Mouse (Mus musculus): ENCODE results near the gene Zfpl1.

The Zfpl1 gene

DNA sequence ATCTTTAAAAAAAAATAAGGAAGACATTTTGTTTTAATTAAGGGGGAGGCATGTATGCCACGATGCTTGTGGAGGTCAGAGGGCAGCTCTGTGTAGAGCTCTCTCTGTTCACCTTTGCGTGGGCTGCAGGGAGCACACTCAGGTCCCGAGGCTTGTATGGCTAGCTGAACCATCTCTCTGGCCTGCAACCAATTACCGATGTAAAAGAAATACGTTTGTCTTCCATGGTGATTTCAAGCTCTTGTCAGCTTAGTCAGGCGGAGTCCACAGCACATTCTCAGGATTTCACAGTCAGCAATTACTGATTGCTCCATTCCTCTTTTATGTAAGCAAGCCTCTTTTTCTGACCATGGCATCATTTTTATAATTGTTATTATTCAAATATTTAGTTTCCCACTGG is 16.4 kb upstream of the Zfpl1 start:
- DNase-seq (ENCODE audit: low read depth, low spot score), result no peak

- DNase-seq (ENCODE audit: low read depth, low spot score), result no peak
Measured at GRCm38 (mm10) chr19:6097847-6098246, 13.1 kb upstream of the Zfpl1 start.

DNA sequence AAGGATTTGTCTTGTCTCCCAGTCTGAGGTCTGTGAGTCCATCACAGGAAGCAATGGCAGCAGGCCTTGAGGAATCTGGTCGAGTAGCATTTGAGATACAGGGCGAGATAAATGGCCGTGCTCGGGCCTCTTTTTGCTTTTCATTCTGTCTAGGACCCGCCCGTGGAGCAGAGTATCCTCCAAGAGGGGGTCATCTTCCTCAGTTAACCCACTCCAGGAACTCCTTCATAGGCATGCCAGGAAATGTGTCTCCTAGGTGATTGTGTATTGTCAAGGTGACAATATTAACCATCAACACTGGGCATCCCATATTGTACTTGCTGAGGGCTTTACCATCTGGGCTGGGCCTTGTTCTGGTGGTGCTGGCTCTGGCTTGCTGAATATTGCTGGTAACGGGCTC is 9.4 kb upstream of the Zfpl1 start, which contains the start of gene AC131692.1:
TSS of gene AC131692.1 (plus strand) at position 301 of the 400 bp plus-strand sequence.
- DNase-seq (ENCODE audit: low read depth, low spot score), result no peak

GRCm38 (mm10) chr19:6088841-6089240 is 4.1 kb upstream of the Zfpl1 start:
- no peak for DNase-seq (ENCODE audit: low read depth, low spot score)

- no peak for DNase-seq (ENCODE audit: low read depth, low spot score)
Measured at GRCm38 (mm10) chr19:6085417-6085879, 692 bp upstream of the Zfpl1 start.

DNA sequence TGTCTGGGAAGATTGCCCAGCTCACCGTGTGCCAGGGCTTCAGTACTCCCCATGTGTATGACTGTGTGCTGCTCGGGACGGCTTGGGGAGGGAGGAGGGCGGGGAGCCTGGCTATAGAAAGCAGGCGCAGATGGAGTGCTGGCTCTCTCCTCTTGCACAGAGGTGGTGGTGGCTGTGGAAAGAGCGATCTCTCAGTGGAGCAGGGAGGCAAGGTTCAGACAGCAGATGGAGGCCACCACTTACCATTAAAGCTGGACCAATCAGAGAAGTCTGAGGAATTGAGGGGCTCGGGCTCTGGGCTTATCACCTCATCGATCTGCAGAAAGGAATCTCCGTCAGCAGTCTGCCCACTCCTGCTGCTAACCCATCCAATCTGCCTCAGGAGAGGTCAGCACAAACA is 2.6 kb downstream of the Zfpl1 start, which contains the start of gene Gm28374:
TSS of gene Gm28374 (minus strand) at position 101 of the 400 bp plus-strand sequence.
- DNase-seq (ENCODE audit: low read depth, low spot score), result no peak

DNA sequence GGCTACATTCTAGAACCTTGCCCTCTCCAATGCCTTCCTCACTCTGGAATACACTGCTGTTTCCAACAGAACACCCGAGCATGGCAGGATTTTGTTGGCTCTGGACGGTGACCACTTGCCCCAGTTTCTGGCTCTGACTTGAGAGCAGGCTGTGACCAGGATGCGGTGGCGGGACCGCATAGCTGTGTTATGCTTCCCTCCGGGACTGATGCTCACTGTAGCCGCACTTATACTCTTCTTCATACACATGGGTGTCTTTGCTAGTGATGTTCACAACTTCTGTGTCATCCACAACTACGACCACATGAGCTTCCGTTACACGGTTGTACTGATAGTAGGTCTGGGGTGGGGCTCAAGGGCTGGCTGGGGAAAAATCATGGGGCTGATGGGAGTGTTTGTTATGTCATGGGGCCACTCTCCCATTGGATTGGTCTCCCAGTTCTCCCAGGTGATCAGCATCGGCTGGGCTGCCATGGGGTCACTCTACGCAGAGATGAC is 4.7 kb downstream of the Zfpl1 start, which contains the start of gene Tmem262:
TSS of gene Tmem262 (plus strand) at position 51 of the 498 bp plus-strand sequence.
- no peak for DNase-seq (ENCODE audit: low read depth, low spot score)

DNA sequence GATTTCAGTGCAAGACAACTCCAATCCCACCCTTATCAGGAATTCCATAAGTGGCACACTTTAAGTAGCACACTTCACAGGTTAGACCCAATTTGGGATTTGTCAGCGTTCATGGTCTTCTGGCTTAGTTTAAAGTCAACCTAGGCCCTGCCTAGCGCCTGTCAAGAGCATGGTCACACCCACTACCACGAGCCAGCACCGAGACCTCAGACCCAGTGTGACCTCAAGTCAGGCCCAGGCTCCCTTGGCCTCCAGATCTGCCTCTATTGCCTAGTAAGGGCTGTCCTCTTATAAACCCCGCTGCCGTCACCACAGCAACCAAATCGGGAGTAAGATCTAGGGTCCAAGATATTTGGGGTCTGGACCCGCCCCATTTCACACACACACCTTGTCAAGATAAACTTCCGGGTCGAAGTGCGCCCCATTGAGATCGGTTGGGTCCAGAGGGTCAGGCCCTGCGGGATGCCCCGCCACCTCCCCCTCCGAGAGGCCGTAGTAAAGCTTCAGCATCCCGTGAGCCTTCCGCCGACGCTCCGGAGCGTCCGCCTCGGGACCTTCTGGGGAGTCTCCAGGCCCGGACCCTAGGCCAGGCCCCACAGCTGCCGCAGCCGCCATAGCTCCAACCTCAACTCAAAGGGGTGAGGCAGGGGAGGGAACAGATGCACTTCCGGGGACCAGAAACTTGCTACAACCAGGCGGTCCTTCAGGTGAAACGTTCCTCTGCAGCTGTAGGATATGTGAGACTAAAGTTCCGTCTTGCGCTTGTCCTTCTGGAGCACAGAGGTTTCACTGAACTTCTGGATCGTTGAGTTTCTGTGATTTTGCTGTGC is 8.0 kb downstream of the Zfpl1 start, which contains the start of gene Vps51:
TSS of gene Vps51 (minus strand) at position 668 of the 830 bp plus-strand sequence.
- DNase-seq (ENCODE audit: low read depth, low spot score), result peak; percentile 97

DNA sequence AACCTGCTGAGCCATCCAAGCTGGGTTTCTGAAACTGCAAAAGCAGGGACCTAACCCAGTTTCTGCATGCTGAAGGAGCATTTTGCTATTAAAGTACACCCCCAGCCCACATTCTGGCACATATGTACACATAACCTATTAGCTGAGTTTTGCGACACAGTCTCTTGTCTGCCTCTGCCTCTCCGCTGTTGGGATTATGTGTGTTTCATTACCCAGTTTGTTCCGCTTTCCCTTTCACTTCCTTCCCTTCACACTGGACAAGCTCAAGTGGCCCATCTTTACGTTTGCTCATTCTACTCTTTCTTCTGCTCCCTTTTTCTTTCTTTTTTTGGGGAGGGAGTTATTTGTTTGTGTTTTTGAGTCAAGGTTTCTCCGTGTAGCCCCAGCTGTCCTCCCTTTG is 10.9 kb downstream of the Zfpl1 start:
- DNase-seq (ENCODE audit: low read depth, low spot score), result no peak

- no peak for DNase-seq (ENCODE audit: low read depth, low spot score)
Measured at GRCm38 (mm10) chr19:6071261-6071660, 13.5 kb downstream of the Zfpl1 start.

GRCm38 (mm10) chr19:6070571-6071250 is 14.0 kb downstream of the Zfpl1 start:
- DNase-seq (ENCODE audit: low read depth, low spot score), result no peak

DNA sequence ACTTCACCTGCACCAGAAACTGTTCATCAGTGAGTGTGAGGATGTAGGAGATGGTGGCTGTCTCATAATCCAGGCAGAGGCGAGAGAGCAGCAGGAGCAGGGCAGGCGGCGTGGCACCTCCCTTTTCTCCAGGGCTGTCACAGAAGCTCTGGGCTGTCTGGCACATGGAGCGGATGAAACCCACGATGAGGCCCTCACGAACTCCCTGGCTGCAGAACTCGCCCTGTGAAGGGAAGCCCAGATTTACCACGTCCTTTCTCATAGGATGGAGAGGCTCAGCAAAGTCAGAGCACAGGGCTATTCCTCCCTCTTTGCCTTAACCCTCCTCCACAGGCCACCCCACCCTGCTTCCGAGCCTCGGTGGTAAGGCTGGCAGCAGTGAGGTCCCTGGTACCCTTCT is 14.9 kb downstream of the Zfpl1 start:
- DNase-seq (ENCODE audit: low read depth, low spot score), result no peak

DNA sequence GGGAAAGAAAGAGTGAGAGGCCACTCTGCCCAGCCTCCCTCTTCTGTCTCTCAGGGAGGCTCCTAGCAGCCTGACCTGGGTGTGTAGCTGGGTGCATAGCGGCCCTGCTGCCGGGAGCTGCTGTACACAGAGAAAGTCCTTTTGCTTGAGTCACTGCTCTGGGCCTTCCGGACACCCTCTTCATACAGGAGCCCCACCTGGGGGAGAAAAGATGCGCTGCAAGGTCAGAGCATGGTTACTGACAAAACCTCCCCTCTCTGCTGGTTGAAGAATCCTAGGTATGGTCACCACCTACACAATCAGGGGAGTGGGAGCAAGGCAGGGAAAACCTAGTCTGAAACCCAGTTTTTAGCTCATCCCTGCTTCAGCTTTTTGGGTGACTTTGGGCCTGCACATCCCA is 15.8 kb downstream of the Zfpl1 start:
- DNase-seq (ENCODE audit: low read depth, low spot score), result no peak

- DNase-seq (ENCODE audit: low read depth, low spot score), result peak; percentile 72
Measured at GRCm38 (mm10) chr19:6067724-6068415, 16.9 kb downstream of the Zfpl1 start, which contains the start of gene Tm7sf2. Gene Tm7sf2 (minus strand): TSS chr19:6068373.

GRCm38 (mm10) chr19:6067011-6067723 is 17.6 kb downstream of the Zfpl1 start:
- peak; percentile 64 for DNase-seq (ENCODE audit: low read depth, low spot score)

- DNase-seq (ENCODE audit: low read depth, low spot score), result no peak
Measured at GRCm38 (mm10) chr19:6066571-6066970, 18.2 kb downstream of the Zfpl1 start.

- DNase-seq (ENCODE audit: low read depth, low spot score), result no peak
Measured at GRCm38 (mm10) chr19:6063081-6063480, 21.7 kb downstream of the Zfpl1 start.

GRCm38 (mm10) chr19:6062418-6062817 is 22.3 kb downstream of the Zfpl1 start:
- DNase-seq (ENCODE audit: low read depth, low spot score), result no peak

DNA sequence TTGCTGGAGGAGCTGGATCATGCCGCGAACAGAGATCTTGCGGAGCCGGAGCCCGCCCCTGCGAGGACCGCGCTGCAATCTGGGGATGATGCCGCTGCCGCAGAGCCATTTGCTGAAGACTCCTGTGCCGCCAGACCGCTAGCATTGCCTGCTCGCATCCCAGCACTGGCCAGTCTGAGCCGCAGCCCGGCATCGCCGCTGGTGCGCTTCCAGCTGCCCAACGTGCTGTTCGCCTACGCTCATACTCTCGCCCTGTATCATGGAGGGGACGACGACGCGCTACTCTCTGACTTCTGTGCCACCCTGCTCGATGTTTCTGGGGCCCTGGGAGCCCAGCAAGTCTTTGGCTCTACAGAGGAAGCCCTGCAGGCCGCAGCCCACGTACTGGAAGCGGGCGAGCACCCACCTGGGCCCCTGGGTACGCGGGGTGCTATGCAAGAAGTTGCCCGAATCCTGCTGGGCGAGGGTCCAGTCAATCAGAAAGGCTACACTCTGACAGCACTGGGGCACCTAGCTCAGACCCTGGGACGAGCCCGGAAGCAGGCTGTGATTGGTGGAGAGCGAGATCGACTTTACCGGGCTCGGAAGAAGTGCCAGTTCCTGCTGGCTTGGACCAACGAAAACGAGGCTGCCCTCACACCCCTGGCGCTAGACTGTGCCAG is 23.0 kb downstream of the Zfpl1 start:
- no peak for DNase-seq (ENCODE audit: low read depth, low spot score)

- peak; percentile 94 for DNase-seq (ENCODE audit: low read depth, low spot score)
Measured at GRCm38 (mm10) chr19:6061021-6061533, 23.7 kb downstream of the Zfpl1 start, which contains the start of gene Znhit2. Gene Znhit2 (plus strand): TSS chr19:6061192.

All from telencephalon, adult 2 months (tissue).